Mouse (Mus musculus) bone marrow macrophage, adult 2 months (primary cell): Measurements from ENCODE around the gene Ahcy. TPM values are rescaled to one million over a fixed set of nuclear protein-coding genes. Genes with fewer than 3 reads are reported as not detected.
"Not testable (repeated sequence)": the region's sequence is repeated elsewhere in the genome, so short reads cannot be mapped to it uniquely, and the experiment has no call there.

Experiments
- H3K27ac ChIP-seq: 2 replicates; pipeline ENCODE4 v1.5.1; 2012; ENCODE audit warnings: low read depth, low read length; ENCODE audit not compliant: insufficient read depth
- H3K4me1 ChIP-seq: 2 replicates; pipeline ENCODE4 v1.6.1; 2012; ENCODE audit warnings: low read length; ENCODE audit not compliant: control insufficient read depth, insufficient read depth
- H3K4me3 ChIP-seq: 2 replicates; pipeline ENCODE4 v1.5.1; 2012; ENCODE audit warnings: mild to moderate bottlenecking, low read length, moderate library complexity; ENCODE audit not compliant: insufficient read depth
- CTCF ChIP-seq: IDR thresholded peaks from 2 replicates; pipeline ENCODE4 v1.5.1; 2012; ENCODE audit warnings: low read depth, mild to moderate bottlenecking, low read length, moderate library complexity
- POLR2A ChIP-seq: IDR thresholded peaks from 2 replicates; pipeline ENCODE4 v1.6.1; 2012; ENCODE audit warnings: mild to moderate bottlenecking, low read depth, low read length, borderline replicate concordance
- polyA plus RNA-seq: library from polyadenylated mRNA; stranded (reverse); fragments of >200 nt; gene quantifications from 2 replicates; pipeline ENCODE4 v1.2.4, GENCODE M21; 2012; ENCODE audit not compliant: missing spikeins, insufficient read depth, insufficient read length

Gene Ahcy
- polyA plus RNA-seq, 1 experiment, result 7.8 TPM

DNA sequence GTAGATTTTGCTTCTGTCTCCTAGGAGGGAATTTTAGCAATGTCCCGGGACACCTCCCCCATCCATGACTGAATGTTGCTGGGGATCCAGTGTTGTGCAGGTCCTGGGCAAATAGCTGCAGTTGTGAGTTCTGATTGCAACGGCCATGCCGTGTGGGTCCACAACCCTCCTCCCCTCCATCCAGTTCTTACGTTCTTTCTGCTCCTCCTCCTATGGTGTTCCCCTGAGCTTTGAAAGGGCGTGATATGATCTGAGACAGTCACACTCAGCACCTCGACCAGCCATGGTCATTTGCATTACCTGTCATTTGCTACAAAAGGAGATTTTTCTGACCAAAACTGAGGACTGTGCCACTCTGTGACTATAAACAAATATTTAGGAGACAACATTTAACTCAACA, 1.4 kb upstream of the Ahcy start:
- H3K4me3 ChIP-seq, result no peak overlapping the region
- H3K27ac ChIP-seq, result no peak overlapping the region
- peaks cover 30% of the 10 kb centered on the region for H3K4me1 ChIP-seq
- TF ChIP-seq CTCF (no peak), POLR2A (no peak)

DNA sequence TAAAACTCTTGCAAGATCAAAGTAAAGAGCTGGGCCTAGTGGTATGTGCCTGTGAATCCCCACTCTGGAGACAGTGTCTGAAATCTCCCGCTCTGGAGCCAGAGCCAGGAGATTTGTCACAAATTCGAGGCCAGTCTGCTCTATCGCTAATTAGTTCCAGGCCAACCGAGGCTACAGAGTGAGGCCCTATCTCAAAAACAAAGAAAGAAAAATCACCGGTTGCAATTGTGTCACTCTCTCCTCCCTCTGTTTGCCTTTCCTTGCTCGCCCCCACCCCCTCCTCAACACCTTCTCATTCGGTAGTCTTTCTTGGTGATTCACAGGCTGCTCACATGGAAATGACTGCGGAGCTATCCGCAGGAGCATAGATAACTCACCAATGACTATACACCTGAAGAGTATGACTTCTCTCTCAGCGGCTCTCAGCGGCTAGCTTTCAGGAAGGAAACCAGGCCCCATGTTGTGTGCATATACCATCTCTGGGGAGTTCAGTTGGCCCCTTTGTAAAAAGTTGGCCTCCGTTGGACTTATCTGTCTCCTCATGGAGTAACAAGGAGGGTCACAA, 551 bp upstream of the Ahcy start:
- H3K27ac ChIP-seq, result no peak overlapping the region
- H3K4me3 ChIP-seq, result peak overlapping the region; percentile 94
- no peak for TF ChIP-seq CTCF
- H3K4me1 ChIP-seq, result peaks cover 35% of the 10 kb centered on the region

DNA sequence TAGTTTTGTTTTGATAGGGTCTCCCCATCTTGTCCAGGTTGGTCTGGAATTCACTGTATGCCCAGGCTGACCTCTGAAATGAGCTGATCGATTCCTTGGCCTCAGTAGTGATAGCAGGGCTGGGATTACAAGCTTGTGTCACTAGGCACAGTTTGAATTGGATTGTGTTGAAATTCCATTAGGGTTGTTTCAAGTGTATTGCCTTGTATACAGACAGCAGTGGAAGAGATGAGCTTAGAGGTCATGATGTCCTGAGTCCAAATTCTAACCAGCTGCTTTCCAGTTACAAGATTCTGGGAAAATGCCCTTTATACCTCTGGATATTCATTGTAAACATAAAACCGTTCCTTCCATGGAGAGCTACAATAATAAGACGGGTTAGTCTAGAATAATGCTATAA, 950 bp downstream of the Ahcy start:
- TF ChIP-seq CTCF (no peak), POLR2A (no peak)
- Histone ChIP-seq H3K27ac (no peak overlapping the region), H3K4me1 (peaks cover 35% of the 10 kb centered on the region), H3K4me3 (peak overlapping the region; percentile 94)

DNA sequence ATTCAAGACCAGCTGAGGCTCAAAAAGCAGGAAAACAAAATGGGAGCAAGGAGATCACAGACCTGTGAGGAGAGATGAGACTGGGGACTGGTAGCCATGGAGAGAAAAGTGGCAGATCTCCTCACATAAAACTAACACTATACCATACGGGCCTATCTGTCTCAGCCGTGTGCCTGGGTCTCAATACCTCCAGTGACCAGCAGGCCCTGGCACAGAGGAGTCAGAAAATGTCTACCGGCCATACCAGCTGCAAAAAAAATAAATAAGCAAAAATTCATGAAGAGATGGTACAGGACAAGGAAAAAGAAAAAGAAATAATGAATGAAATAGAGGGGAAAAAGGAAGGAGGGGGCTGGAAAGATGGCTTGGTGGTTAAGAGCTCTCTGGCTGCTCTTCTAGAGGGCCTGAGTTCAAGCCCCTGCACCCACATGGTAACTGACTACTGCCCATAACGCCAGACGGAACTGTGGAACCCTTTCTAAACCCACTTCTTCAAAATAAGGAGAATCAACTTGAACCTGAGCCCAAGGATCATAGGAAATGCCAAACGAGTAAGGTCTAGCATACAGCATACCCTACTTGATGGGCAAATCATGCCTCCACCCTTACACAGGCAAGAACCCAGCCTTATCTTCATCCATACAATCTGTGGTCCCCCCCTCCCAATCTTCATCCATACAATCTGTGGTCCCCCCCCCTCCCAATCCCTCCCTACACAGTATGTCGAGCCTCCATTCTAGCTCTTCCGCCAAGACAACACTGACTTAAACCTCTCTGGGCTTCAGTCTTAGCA, 1.7 kb downstream of the Ahcy start:
- Histone ChIP-seq H3K4me1 (peaks cover 35% of the 10 kb centered on the region), H3K4me3 (no peak overlapping the region), H3K27ac (no peak overlapping the region)
- TF ChIP-seq CTCF, result no peak
- TF ChIP-seq POLR2A, result no peak

DNA sequence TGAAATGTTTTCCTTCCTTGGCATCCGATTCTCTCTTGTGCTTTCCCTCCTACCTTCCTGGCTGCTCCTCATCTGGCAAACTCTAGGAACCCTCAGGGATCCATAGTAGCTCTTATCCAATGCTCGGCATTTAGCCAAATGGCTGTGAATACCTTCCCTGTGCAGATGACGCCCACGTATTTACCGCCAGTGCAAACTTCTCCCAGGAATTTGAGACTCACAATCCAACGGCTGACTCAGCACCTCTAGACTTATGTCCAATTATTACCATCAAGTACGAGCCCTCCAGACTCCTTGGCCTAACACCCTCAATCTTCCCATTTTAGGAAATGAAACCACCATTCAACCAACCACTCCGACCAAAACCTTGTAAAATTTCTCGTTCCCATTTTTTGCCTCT, 3.3 kb downstream of the Ahcy start:
- Histone ChIP-seq H3K4me3 (no peak overlapping the region), H3K27ac (no peak overlapping the region), H3K4me1 (peaks cover 35% of the 10 kb centered on the region)
- TF ChIP-seq POLR2A (no peak), CTCF (no peak)

DNA sequence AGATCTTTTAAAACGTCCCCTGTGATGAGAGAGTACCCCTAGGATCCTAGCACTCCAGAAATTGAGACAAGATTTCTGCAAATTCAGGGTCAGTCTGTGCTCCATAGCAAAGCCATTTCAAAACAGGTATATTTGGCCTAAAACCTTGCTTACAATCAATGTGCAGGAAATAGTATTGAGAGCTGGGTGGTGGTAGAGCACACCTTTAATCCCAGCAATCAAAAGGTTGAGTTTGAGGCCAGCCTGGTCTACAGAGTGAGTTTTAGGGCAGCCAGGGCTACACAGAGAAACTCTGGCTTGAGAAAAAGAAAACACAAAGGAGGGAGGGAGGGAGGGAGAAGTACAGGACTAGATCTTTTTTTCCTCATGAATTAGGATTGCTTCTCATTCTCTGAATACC, 16.9 kb downstream of the Ahcy start:
- Histone ChIP-seq H3K4me1 (peaks cover 4% of the 10 kb centered on the region), H3K4me3 (no peak overlapping the region), H3K27ac (no peak overlapping the region)
- TF ChIP-seq POLR2A, result no peak
- no peak for TF ChIP-seq CTCF

DNA sequence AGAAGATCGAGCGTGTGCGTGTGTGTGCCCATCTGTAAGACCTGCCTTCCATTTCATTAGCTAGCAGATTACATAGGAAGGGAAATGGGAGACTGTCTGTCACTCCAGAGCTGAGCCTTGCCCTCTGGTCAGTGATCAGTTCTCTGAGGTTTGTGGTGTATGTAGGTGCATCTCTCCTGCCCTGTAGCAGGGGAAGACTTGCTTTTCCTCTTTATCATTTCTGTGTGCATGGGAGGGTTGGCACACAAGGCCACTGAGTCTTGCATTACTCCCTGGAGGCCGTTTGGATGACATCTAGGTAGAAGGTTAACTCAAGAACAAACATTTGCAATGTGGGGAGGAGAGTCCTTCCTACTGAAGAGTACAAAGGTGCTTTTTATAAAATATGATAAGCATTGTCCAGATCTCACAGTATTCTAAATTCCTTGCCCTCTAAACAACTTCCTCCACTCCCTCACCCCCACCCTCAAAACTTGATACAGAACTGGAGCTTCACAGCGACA, 18.2 kb downstream of the Ahcy start:
- H3K27ac ChIP-seq, result no peak overlapping the region
- TF ChIP-seq POLR2A (no peak), CTCF (no peak)
- H3K4me3 ChIP-seq, result no peak overlapping the region
- H3K4me1 ChIP-seq, result peaks cover 9% of the 10 kb centered on the region

DNA sequence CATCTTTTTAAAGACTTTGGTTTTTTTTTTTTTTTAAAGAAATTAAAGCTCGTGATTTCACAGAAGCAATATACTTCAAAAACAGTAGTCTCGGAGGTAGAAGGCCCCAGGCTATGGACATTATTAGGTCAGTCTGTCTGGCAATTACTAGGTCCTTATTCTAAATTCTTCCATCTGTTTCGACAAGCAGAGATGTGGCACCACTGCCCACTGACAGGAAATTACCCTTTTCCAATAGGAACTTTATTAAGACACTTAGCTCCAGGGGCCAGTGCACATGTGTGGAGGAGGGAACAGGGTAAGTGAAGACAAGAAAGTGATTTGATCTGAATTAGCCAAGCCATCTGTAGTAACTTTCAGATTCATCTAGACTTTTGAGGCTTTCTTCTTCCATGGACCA, 19.6 kb downstream of the Ahcy start:
- no peak overlapping the region for H3K4me3 ChIP-seq
- TF ChIP-seq POLR2A (no peak), CTCF (no peak)
- no peak overlapping the region for H3K27ac ChIP-seq
- H3K4me1 ChIP-seq, result peaks cover 14% of the 10 kb centered on the region

DNA sequence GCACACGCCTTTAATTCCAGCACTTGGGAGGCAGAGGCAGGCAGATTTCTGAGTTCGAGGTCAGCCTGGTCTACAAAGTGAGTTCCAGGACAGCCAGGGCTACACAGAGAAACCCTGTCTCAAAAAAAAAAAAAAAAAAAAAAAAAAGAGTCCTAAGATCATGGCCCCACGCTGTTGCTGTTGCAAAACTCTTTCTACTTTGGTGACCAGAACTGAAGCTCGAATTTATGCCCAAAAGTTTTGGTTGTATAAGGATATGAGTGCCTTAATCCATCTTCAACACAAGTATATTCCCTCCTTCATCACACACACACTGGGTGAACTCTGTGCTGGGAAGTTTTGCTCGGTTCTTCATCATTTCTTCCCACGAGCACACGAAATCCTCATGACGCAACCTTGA, 20.8 kb downstream of the Ahcy start:
- H3K4me3 ChIP-seq, H3K27ac ChIP-seq: not testable (repeated sequence)
- peaks cover 14% of the 10 kb centered on the region for H3K4me1 ChIP-seq

DNA sequence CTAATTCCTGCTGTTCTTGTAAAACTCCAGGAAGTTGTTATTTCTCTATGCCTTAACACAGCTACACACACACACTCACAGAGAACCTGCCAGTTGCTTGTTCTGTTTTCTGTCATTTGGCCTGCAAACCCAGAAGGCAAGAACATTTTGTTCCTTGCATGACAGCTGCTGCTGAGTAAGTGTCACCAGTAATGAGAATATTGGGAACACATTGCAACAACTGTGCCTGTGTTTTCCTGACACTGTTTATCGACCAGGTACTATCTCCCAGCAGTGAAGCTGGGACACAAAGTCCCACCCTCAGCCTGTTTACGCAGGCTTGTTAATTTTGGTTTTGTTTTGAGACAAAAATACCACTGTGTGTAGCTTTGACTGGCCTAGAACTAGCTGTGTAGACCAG, 21.6 kb downstream of the Ahcy start:
- TF ChIP-seq CTCF (no peak), POLR2A (no peak)
- Histone ChIP-seq H3K4me3 (no peak overlapping the region), H3K27ac (no peak overlapping the region), H3K4me1 (peaks cover 17% of the 10 kb centered on the region)
